Mouse (Mus musculus) right cerebral cortex, postnatal 25 days (tissue): ENCODE measurements around the gene Olfr987.
"Not testable (repeated sequence)": the region's sequence is repeated elsewhere in the genome, so short reads cannot be mapped to it uniquely, and the experiment has no call there.

Experiments used
- DNase-seq: peaks from one replicate; pipeline ENCODE4 v3.0.0; 2022

Olfr987 gene

DNA sequence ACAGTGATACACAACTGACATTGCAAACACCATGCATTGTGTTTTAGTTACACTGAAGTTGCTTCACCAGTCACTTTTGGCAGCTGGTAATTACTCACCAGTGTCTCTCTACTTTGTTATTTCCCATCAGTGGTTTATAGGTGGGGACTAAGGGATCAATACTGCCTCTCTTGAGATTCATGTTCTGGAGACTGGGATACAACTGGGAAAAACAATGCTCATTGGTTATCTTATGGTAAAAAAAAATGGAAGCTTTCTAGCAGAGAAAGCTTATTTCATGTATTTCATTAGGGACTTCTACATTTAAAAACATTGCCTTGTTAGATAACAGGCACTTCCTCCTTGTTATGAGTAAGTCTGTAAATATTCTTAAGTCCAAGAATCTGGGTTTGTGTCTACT, at the start of gene Olfr987:
Gene Olfr987, minus strand, starts transcription at position 101 of the 400 bp plus-strand sequence.
- DNase-seq, result not testable (repeated sequence)

DNA sequence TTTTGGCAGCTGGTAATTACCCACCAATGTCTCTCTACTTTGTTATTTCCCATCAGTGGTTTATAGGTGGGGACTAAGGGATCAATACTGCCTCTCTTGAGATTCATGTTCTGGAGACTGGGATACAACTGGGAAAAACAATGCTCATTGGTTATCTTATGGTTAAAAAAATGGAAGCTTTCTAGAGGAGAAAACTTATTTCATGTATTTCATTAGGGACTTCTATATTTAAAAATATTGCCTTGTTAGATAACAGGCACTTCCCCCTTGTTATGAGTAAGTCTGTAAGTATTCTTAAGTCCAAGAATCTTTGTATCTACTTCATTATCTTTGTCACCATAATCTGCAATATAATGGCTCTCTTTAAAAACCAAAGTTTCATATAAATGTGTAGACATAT, 24.0 kb upstream of the Olfr987 start, which contains the start of gene Olfr988:
Gene Olfr988, minus strand, starts transcription at position 101 of the 400 bp plus-strand sequence.
- not testable (repeated sequence) for DNase-seq

DNA sequence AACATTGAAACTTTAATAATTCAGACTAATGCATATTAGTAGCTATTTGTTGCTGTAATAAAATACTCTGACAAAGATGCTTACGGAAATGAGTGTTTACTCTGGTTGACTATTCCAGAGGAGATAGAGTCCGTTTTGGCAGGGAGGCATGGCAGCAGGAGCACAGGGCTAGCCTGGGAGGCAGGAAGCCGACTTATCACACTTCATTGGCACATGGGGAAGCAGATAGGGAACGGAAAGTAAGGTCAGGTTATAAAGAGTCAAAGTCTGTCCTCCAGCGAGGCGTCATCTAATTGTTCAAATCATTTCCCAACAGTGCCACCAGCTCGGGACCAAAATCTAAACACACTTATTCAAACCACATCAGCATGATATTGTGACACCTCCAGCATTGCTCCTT, 857 bp upstream of the Olfr987 start:
- DNase-seq, result no peak

GRCm38 (mm10) chr2:85319106-85319505, 20.0 kb downstream of the Olfr987 start:
- no peak for DNase-seq

- DNase-seq, result no peak
Measured at GRCm38 (mm10) chr2:85285406-85285805, 53.7 kb downstream of the Olfr987 start.

DNA sequence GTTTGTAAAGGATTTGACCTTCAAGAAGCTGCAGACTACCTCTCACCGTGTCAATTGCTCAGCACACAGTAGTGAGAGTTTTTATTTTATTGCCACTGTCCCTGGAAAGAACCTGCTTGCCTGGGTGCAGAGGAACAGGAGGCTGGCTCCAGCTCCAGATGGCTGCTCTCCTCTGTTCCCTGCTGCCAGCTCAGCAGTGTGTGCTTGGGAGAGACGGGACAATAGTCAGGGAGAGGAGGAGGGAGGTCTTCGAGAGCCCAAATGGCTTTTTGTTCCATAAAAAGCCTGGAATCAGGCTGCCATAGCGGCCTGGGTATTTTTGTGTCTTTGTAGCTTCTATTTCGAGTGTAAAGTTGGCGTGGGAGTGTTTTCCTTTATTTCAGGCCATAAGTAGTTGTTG, 54.5 kb downstream of the Olfr987 start:
- peak; percentile 79 for DNase-seq

DNA sequence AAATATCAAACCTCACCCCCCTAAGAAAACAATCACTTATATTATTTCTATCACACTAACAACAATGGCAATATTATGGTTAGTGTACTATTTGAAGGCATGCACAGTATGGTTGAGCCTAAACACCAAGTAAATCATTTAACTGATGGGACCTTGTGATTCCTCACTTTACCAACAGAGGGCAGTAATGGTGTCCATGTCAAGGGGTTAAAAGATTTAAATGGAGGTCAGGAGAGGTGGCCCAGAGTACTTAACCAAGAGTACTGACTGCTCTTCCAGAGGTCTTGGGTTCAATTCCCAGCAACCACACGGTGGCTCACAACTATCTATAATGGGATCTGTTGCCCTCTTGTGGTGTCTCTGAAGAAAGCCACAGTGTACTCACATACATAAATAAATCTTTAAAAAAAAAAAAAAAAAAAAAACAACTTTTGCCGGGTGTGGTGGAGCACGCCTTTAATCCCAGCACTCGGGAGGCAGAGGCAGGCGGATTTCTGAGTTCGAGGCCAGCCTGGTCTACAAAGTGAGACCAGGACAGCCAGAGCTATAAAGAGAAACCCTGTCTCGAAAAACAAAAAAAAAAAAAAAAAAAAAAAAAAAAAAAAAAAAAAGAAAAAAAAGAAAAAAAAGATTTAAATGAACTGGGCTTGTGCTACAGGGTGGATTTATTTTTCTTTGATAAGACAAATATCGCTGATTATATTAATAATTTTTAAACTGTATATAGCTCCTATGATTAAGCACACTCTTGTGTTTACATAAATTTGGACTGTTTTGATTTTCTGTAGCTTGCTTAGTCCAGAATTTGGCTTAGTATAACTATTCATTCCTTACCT, 55.3 kb downstream of the Olfr987 start:
- DNase-seq, result no peak

DNA sequence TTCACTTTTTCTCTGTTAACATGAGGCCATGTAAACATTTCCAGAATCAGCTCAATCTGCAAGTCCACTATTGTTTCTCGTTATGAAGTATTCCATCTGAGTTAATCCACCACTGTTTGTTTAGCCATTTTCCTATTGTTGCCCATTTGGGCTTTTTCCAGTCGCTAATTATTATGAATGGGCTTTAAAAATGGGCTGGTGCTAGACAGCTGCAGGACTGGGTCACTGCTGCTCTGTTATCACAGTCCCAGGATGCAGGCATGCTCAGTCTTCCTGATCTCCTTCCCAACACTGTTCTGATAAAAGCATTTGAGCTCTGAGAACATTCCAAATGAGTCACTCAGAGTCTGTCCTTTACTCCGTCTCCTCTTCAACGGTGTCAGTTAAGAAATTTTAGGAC, 58.1 kb downstream of the Olfr987 start:
- DNase-seq, result no peak
